22 mouse cellular contexts compared by ENCODE assay signal in the genomic region with DNA sequence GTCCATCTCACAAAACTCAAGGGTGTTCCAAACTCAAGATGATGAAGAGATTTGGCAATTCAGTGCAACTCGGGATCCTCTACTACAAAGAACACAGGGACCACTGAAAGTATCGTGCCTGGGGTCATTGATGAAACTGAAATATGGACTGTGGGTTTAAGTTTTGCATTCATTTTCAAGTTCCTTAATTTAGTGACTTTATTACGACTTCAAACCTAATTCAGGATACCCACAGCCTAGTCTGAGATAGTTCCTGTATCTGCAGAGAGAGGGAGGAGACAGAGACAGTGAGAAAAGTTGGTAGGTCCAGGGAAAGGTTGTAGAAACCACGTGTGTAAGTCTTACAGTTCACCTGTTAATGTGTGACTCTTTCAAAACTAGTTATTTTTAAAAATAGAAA. TPM values are rescaled to one million over a fixed set of nuclear protein-coding genes. Genes with fewer than 3 reads are reported as not detected.
"Had no signal": no experiment of that assay in that cellular context is flagged by ENCODE, and none has a peak within 500 bp of the region (broad histone marks: within the 10 kb centered on the region; RNA-seq: fewer than 3 reads in every experiment).

No protein-coding gene starts in this region.

- H3K4me1 ChIP-seq: limb, embryonic 10.5 days; limb, embryonic 13.5 days; midbrain, embryonic 13.5 days; neural tube, embryonic 13.5 days; stomach, embryonic 15.5 days had no signal

- H3K9me3 ChIP-seq: limb, embryonic 10.5 days; limb, embryonic 13.5 days; midbrain, embryonic 13.5 days; neural tube, embryonic 13.5 days; stomach, embryonic 15.5 days had no signal

- H3K9ac ChIP-seq: limb, embryonic 13.5 days; liver, embryonic 14.5 days; liver, postnatal 0 days; lung, embryonic 14.5 days; midbrain, embryonic 13.5 days; neural tube, embryonic 13.5 days; stomach, embryonic 15.5 days had no signal

- H3K27ac ChIP-seq: kidney, postnatal 0 days; limb, embryonic 10.5 days; limb, embryonic 13.5 days; liver, embryonic 14.5 days; macrophage; midbrain, embryonic 13.5 days; neural tube, embryonic 13.5 days; stomach, embryonic 15.5 days had no signal

- ATAC-seq: liver, postnatal 0 days; lung, postnatal 0 days; midbrain, embryonic 13.5 days; midbrain, embryonic 16.5 days had no signal

- H3K27me3 ChIP-seq: midbrain, embryonic 13.5 days; neural tube, embryonic 13.5 days; stomach, embryonic 15.5 days had no signal

- H3K4me2 ChIP-seq: limb, embryonic 13.5 days; liver, embryonic 11.5 days; lung, embryonic 14.5 days; midbrain, embryonic 13.5 days; neural tube, embryonic 13.5 days; stomach, embryonic 15.5 days had no signal

- DNase-seq: kidney, adult 2 months; kidney, postnatal 25 days; liver, postnatal 0 days; lung, embryonic 14.5 days; retina, postnatal 1 day; spleen, adult 18-20 months; thymus, postnatal 36 days had no signal

- H3K36me3 ChIP-seq: limb, embryonic 10.5 days; limb, embryonic 13.5 days; midbrain, embryonic 13.5 days; neural tube, embryonic 13.5 days; stomach, embryonic 15.5 days had no signal

- H3K4me3 ChIP-seq: layer of hippocampus, adult 2 months; limb, embryonic 10.5 days; limb, embryonic 13.5 days; midbrain, embryonic 13.5 days; myocyte; neural tube, embryonic 13.5 days; stomach, embryonic 15.5 days had no signal

RNA-seq across cellular contexts. Expression of a gene that starts 15.2 kb away (rescaled TPM):
- total RNA-seq: megakaryocyte-erythroid progenitor cell, adult 5-6 weeks; monocyte, adult 5-6 weeks had no signal
- polyA plus RNA-seq: macrophage had no signal
